In genomic region chr5:114859253-114859652, GRCm38 (mm10) we compare ENCODE assay signal across 7 mouse cellular contexts. TPM values are rescaled to one million over a fixed set of nuclear protein-coding genes. Genes with fewer than 3 reads are reported as not detected.
DNase-seq lines count a peak whose midpoint lies in the region; ATAC-seq lines count a peak whose summit lies in the region.

No protein-coding gene starts in this region.

- peak overlapping the region; percentile 55 for H3K27ac ChIP-seq in midbrain, embryonic 10.5 days (replicated peaks)

- H3K27me3 ChIP-seq in midbrain, embryonic 10.5 days (ENCODE audit: low read depth, poor library complexity, severe bottlenecking): peaks cover 11% of the 10 kb centered on the region

- ATAC-seq in common myeloid progenitor, adult 5-6 weeks (replicated peaks; ENCODE audit: low read depth, poor library complexity, severe bottlenecking): peak; percentile 80; the same call in 1 of the 2 replicates
- peak; percentile 28 for ATAC-seq in inflammation-experienced regulatory T-cells, adult 6 months

- DNase-seq in ZHBTc4 (ENCODE audit: low read depth, low spot score): peak; percentile 93
- DNase-seq in gastrocnemius, postnatal 10 days: peak; percentile 76
- DNase-seq in left cerebral cortex, adult 9 months (ENCODE audit: low spot score in 2 of 2): peak; percentile 11 to 80
- peak; percentile 84 for DNase-seq in midbrain, embryonic 10.5 days (ENCODE audit: low spot score)
- peak; percentile 40 to 42 for DNase-seq in right cerebral cortex, postnatal 36 days (ENCODE audit: low spot score in 2 of 2)

- WGBS in midbrain, embryonic 10.5 days: 7% methylated on average over 18 of the region's 18 CpGs

- peaks cover 16% of the 10 kb centered on the region for H3K4me1 ChIP-seq in midbrain, embryonic 10.5 days

- H3K36me3 ChIP-seq in midbrain, embryonic 10.5 days: no peaks in the 10 kb centered on the region

- H3K4me3 ChIP-seq in midbrain, embryonic 10.5 days: peak overlapping the region; percentile 54

- H3K9me3 ChIP-seq in midbrain, embryonic 10.5 days (replicated peaks): no peaks in the 10 kb centered on the region

RNA-seq across cellular contexts. Expression of gene Gm9936, which starts 0.8 kb away (rescaled TPM):
- total RNA-seq in common myeloid progenitor, adult 5-6 weeks (2017): not detected in 2 replicates
- not detected for total RNA-seq in gastrocnemius, postnatal 10 days (2021)
- polyA plus RNA-seq in inflammation-experienced regulatory T-cells, adult 6 months (2017; shearing (Covaris generic)): not detected
- 0.16 and 0.57 TPM in 2 replicates for polyA plus RNA-seq in midbrain, embryonic 10.5 days (2016; fragmentation: Nextera tagmentation; extraction: Ambion mirVana)

RNA-seq across cellular contexts. Expression of gene 4930519G04Rik, which starts 5.8 kb away (rescaled TPM):
- total RNA-seq in common myeloid progenitor, adult 5-6 weeks (2017): not detected in 2 replicates
- total RNA-seq in gastrocnemius, postnatal 10 days (2021): not detected
- polyA plus RNA-seq in inflammation-experienced regulatory T-cells, adult 6 months (2017; shearing (Covaris generic)): not detected
- not detected in 2 replicates for polyA plus RNA-seq in midbrain, embryonic 10.5 days (2016; fragmentation: Nextera tagmentation; extraction: Ambion mirVana)

RNA-seq across cellular contexts. Expression of gene 1500011B03Rik, which starts 36.0 kb away (rescaled TPM):
- 59.4 and 74.8 TPM in 2 replicates for total RNA-seq in common myeloid progenitor, adult 5-6 weeks (2017)
- 10 to 100 TPM; 18.2 to 18.9 TPM for total RNA-seq in gastrocnemius, postnatal 10 days (2021)
- polyA plus RNA-seq in inflammation-experienced regulatory T-cells, adult 6 months (2017; shearing (Covaris generic)): 10 to 100 TPM; 41.1 to 61.7 (median 50.2) TPM
- polyA plus RNA-seq in midbrain, embryonic 10.5 days (2016; fragmentation: Nextera tagmentation; extraction: Ambion mirVana): 133 and 143 TPM in 2 replicates

RNA-seq across cellular contexts. Expression of gene Oasl2, which starts 37.5 kb away (rescaled TPM):
- total RNA-seq in common myeloid progenitor, adult 5-6 weeks (2017): 9.4 and 10.8 TPM in 2 replicates
- total RNA-seq in gastrocnemius, postnatal 10 days (2021): 1 to 10 TPM in 1 of 2 experiments, under 1 TPM in 1; 0.73 to 1.3 TPM
- polyA plus RNA-seq in inflammation-experienced regulatory T-cells, adult 6 months (2017; shearing (Covaris generic)): 10 to 100 TPM in 2 of 3 experiments, 1 to 10 TPM in 1; 8.4 to 15.2 (median 12.1) TPM
- 0.54 and 0.88 TPM in 2 replicates for polyA plus RNA-seq in midbrain, embryonic 10.5 days (2016; fragmentation: Nextera tagmentation; extraction: Ambion mirVana)

Comparison
In these comparisons a context has a peak if more than half of its experiments do, and no peak if none do; other contexts are left out.
1. Peak in every context shown above with its lines: DNase-seq, ATAC-seq, H3K4me3 ChIP-seq and H3K27ac ChIP-seq.
2. DNase-seq: peak in every context shown above with its lines; median percentile 93 in ZHBTc4; 84 in midbrain, embryonic 10.5 days; 76 in gastrocnemius, postnatal 10 days; 46 in left cerebral cortex, adult 9 months; 41 in right cerebral cortex, postnatal 36 days.